Mouse (Mus musculus) CH12.LX (cell line): ENCODE measurements around the gene Gm20517.

Source experiments
- CHD2 ChIP-seq: IDR thresholded peaks from 2 replicates; pipeline ENCODE4 v1.6.1; 2011; ENCODE audit warnings: low read length, improper control_type of control experiment
- CTCF ChIP-seq, 2 experiments: IDR thresholded peaks in 1 of 2; conservative IDR thresholded peaks in 1 of 2; 2 replicates each; pipeline ENCODE4 v1.5.1; 2011 to 2012; ENCODE audit warnings: low read depth in 2 of 2, low read length in 2 of 2, improper control_type of control experiment in 1 of 2, inconsistent platforms in 1 of 2, mild to moderate bottlenecking in 1 of 2, moderate library complexity in 1 of 2
- E2F4 ChIP-seq: IDR thresholded peaks from 2 replicates; pipeline ENCODE4 v1.6.1; 2011; ENCODE audit warnings: low read depth, low read length, improper control_type of control experiment; ENCODE audit not compliant: insufficient replicate concordance
- EP300 ChIP-seq: IDR thresholded peaks from 2 replicates; pipeline ENCODE4 v1.6.1; 2011; ENCODE audit warnings: low read length, improper control_type of control experiment
- GABPA ChIP-seq: IDR thresholded peaks from 2 replicates; pipeline ENCODE4 v1.6.1; 2012; ENCODE audit warnings: low read depth, low read length, improper control_type of control experiment, inconsistent platforms; ENCODE audit not compliant: insufficient replicate concordance
- HCFC1 ChIP-seq: IDR thresholded peaks from 2 replicates; pipeline ENCODE4 v1.6.1; 2012; ENCODE audit warnings: low read depth, mild to moderate bottlenecking, inconsistent platforms, low read length, improper control_type of control experiment
- KAT2A ChIP-seq: IDR thresholded peaks from 2 replicates; pipeline ENCODE4 v1.6.1; 2012; ENCODE audit warnings: low read length, improper control_type of control experiment, inconsistent platforms; ENCODE audit not compliant: insufficient replicate concordance
- MAX ChIP-seq: IDR thresholded peaks from 2 replicates; pipeline ENCODE4 v1.6.1; 2011; ENCODE audit warnings: low read length, improper control_type of control experiment
- MXI1 ChIP-seq: IDR thresholded peaks from 2 replicates; pipeline ENCODE4 v1.6.1; 2011; ENCODE audit warnings: mild to moderate bottlenecking, low read depth, low read length, improper control_type of control experiment
- POLR2A ChIP-seq: IDR thresholded peaks from 2 replicates; pipeline ENCODE4 v1.6.1; 2011; ENCODE audit warnings: low read depth, mild to moderate bottlenecking, improper control_type of control experiment, low read length
- RAD21 ChIP-seq: IDR thresholded peaks from 2 replicates; pipeline ENCODE4 v1.6.1; 2011; ENCODE audit warnings: low read depth, mild to moderate bottlenecking, low read length, improper control_type of control experiment, moderate library complexity
- TCF12 ChIP-seq: IDR thresholded peaks from 2 replicates; pipeline ENCODE4 v1.6.1; 2014; ENCODE audit warnings: low read depth, mild to moderate bottlenecking, inconsistent platforms, low read length, improper control_type of control experiment
- ZC3H11A ChIP-seq: IDR thresholded peaks from 2 replicates; pipeline ENCODE4 v1.6.1; 2012; ENCODE audit warnings: low read depth, mild to moderate bottlenecking, inconsistent platforms, low read length, improper control_type of control experiment
- ZKSCAN1 ChIP-seq: IDR thresholded peaks from 2 replicates; pipeline ENCODE4 v1.6.1; 2012; ENCODE audit warnings: low read depth, inconsistent platforms, low read length, improper control_type of control experiment, borderline replicate concordance

- TF ChIP-seq TCF12 (no peak), POLR2A (no peak), ZC3H11A (no peak), CTCF (conservative IDR thresholded peaks at IDR 0.05 in 1 of 2, IDR thresholded peaks at IDR 0.05 in 1 of 2; ENCODE audit: low read depth in 2 of 2, low read length in 2 of 2) (no peak), ZKSCAN1 (no peak), KAT2A (no peak), EP300 (no peak), E2F4 (no peak), CHD2 (no peak), MXI1 (no peak), GABPA (no peak), HCFC1 (no peak), MAX (no peak), RAD21 (no peak)
Measured at GRCm38 (mm10) chr17:47726566-47726965, 115.2 kb downstream of the Gm20517 start, which contains the start of gene Pgc.
